Mouse (Mus musculus): Measurements from ENCODE around the gene Muc5ac. TPM values are rescaled to one million over a fixed set of nuclear protein-coding genes. Genes with fewer than 3 reads are reported as not detected.

The Muc5ac gene
- total and polyA plus RNA-seq, 2 experiments from 2014 or later: not detected

- Histone ChIP-seq H3K27ac (no peak overlapping the region), H3K4me1 (ENCODE audit: insufficient read depth, low read length) (no peaks in the 10 kb centered on the region; the same call in 1 of the 2 replicates), H3K9ac (replicated peaks; ENCODE audit: low read length) (no peak overlapping the region), H3K4me2 (ENCODE audit: low read depth, low read length) (no peak overlapping the region), H3K9me3 (ENCODE audit: low read length) (no peaks in the 10 kb centered on the region), H3K4me3 (ENCODE audit: low read length) (no peak overlapping the region), H3K27me3 (ENCODE audit: insufficient read depth, low read length) (no peaks in the 10 kb centered on the region), H3K36me3 (ENCODE audit: insufficient read depth, low read length) (no peaks in the 10 kb centered on the region)
- TF ChIP-seq CTCF (IDR thresholded peaks at IDR 0.05; ENCODE audit: low read depth): no peak
- DNase-seq (ENCODE audit: low spot score): no peak
- 87% methylated on average over 4 of the region's 4 CpGs for WGBS
- ATAC-seq: no peak
These were observed 24.5 kb downstream of the Muc5ac start for GRCm38 (mm10) chr7:141813321-141813720.

GRCm38 (mm10) chr7:141815361-141815760 is 26.6 kb downstream of the Muc5ac start:
- H3K36me3 ChIP-seq (ENCODE audit: insufficient read depth, low read length): no peaks in the 10 kb centered on the region

DNA sequence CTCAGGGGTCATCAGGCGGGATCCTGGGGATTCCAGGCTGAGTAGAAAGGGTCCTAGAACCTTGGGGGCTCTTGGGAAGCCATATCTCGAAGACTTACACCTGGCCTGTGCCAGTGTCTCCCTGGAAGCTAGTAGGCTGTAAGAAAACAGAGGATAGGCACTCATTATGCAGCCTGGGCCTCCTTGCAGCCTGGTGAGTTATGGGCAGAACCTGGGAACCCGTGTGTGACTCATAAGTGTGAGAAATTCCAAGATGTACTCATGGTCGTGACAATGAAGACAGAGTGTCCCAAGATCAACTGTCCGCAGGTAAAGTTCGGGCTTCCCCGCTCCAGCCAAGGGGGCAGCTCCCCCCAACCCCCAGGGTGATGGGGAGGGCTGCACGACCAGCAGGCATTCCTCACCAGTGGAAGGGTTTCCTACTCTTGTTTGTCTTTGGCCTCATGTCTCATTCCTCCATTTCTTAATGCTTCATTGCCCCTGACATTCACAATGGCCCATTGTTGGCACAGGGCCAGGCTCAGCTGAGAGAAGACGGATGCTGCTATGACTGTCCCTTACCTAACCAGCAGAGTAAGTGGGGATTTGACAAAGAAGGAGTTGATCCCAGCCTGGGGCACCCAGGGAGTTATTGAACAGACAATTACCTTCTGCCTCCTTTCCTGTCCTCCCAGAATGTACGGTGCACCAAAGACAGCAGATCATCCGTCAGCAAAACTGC is 28.7 kb downstream of the Muc5ac start:
- Histone ChIP-seq H3K27me3 (ENCODE audit: insufficient read depth, low read length) (no peaks in the 10 kb centered on the region), H3K4me3 (ENCODE audit: low read length) (no peak overlapping the region), H3K4me2 (ENCODE audit: low read depth, low read length) (no peak overlapping the region), H3K4me1 (ENCODE audit: insufficient read depth, low read length) (no peaks in the 10 kb centered on the region; the same call in 1 of the 2 replicates), H3K36me3 (ENCODE audit: insufficient read depth, low read length) (no peaks in the 10 kb centered on the region), H3K27ac (no peak overlapping the region), H3K9me3 (ENCODE audit: low read length) (no peaks in the 10 kb centered on the region), H3K9ac (replicated peaks; ENCODE audit: low read length) (no peak overlapping the region)
- 51% methylated on average over 11 of the region's 11 CpGs for WGBS
- peak; percentile 61 for DNase-seq (ENCODE audit: low spot score)
- TF ChIP-seq CTCF (IDR thresholded peaks at IDR 0.05; ENCODE audit: low read depth): no peak
- no peak for ATAC-seq

More at GRCm38 (mm10) chr7:141815361-141815760, 26.6 kb downstream of the Muc5ac start:
- Histone ChIP-seq H3K9ac (replicated peaks; ENCODE audit: low read length) (no peak overlapping the region), H3K27me3 (ENCODE audit: insufficient read depth, low read length) (no peaks in the 10 kb centered on the region), H3K4me1 (ENCODE audit: insufficient read depth, low read length) (no peaks in the 10 kb centered on the region; the same call in 1 of the 2 replicates), H3K27ac (no peak overlapping the region), H3K4me2 (ENCODE audit: low read depth, low read length) (no peak overlapping the region), H3K9me3 (ENCODE audit: low read length) (no peaks in the 10 kb centered on the region), H3K4me3 (ENCODE audit: low read length) (no peak overlapping the region)
- no peak for ATAC-seq
- TF ChIP-seq CTCF (IDR thresholded peaks at IDR 0.05; ENCODE audit: low read depth): no peak
- DNase-seq (ENCODE audit: low spot score): peak; percentile 5
- WGBS: 58% methylated on average over 4 of the region's 4 CpGs

GRCm38 (mm10) chr7:141818267-141818666 is 29.5 kb downstream of the Muc5ac start:
- Histone ChIP-seq H3K27ac (no peak overlapping the region), H3K4me2 (ENCODE audit: low read depth, low read length) (no peak overlapping the region), H3K9me3 (ENCODE audit: low read length) (no peaks in the 10 kb centered on the region), H3K36me3 (ENCODE audit: insufficient read depth, low read length) (no peaks in the 10 kb centered on the region), H3K27me3 (ENCODE audit: insufficient read depth, low read length) (no peaks in the 10 kb centered on the region), H3K4me3 (ENCODE audit: low read length) (no peak overlapping the region), H3K9ac (replicated peaks; ENCODE audit: low read length) (no peak overlapping the region), H3K4me1 (ENCODE audit: insufficient read depth, low read length) (no peaks in the 10 kb centered on the region; the same call in 1 of the 2 replicates)
- ATAC-seq: no peak
- DNase-seq (ENCODE audit: low spot score): no peak
- WGBS: 72% methylated on average over 3 of the region's 3 CpGs
- TF ChIP-seq CTCF (IDR thresholded peaks at IDR 0.05; ENCODE audit: low read depth): 0 out of 2 replicates have a peak, but pooled peaks have one; percentile 8

GRCm38 (mm10) chr7:141822582-141823261 is 34.0 kb downstream of the Muc5ac start:
- H3K36me3 ChIP-seq (ENCODE audit: insufficient read depth, low read length): no peaks in the 10 kb centered on the region
- no peak overlapping the region for H3K4me3 ChIP-seq (ENCODE audit: low read length)
- ATAC-seq: no peak
- H3K9ac ChIP-seq (replicated peaks; ENCODE audit: low read length): no peak overlapping the region
- no peaks in the 10 kb centered on the region for H3K9me3 ChIP-seq (ENCODE audit: low read length)
- 39% methylated on average over 4 of the region's 4 CpGs for WGBS
- no peak for DNase-seq (ENCODE audit: low spot score)
- H3K4me1 ChIP-seq (ENCODE audit: insufficient read depth, low read length): no peaks in the 10 kb centered on the region; the same call in 1 of the 2 replicates
- H3K4me2 ChIP-seq (ENCODE audit: low read depth, low read length): no peak overlapping the region
- H3K27me3 ChIP-seq (ENCODE audit: insufficient read depth, low read length): no peaks in the 10 kb centered on the region
- no peak for TF ChIP-seq CTCF (IDR thresholded peaks at IDR 0.05; ENCODE audit: low read depth)
- H3K27ac ChIP-seq: no peak overlapping the region

DNA sequence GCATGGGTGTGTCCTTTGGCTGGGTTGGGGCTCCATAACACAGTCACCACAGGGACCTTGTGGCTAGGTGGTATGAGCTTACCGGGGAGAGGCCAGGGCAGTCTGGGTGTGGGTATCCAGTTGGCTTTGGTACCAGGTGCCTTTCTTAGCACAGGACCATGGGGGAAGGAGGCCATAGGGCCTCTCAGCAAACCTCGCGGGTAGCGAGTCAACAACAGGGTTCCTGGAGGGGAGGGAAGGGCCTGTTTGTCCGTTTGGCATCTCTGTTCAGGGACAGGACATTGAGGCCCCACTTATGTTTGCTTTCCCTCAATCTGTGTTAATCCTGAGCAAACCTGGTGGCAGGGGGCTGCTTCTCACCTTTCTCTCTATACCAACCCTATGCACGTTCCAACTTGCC is 34.9 kb downstream of the Muc5ac start:
- TF ChIP-seq CTCF (IDR thresholded peaks at IDR 0.05; ENCODE audit: low read depth): no peak
- H3K36me3 ChIP-seq (ENCODE audit: insufficient read depth, low read length): no peaks in the 10 kb centered on the region
- no peaks in the 10 kb centered on the region for H3K9me3 ChIP-seq (ENCODE audit: low read length)
- no peak overlapping the region for H3K9ac ChIP-seq (replicated peaks; ENCODE audit: low read length)
- ATAC-seq (no peak), DNase-seq (ENCODE audit: low spot score) (no peak)
- WGBS: 84% methylated on average over 6 of the region's 6 CpGs
- no peaks in the 10 kb centered on the region for H3K4me1 ChIP-seq (ENCODE audit: insufficient read depth, low read length)
- no peak overlapping the region for H3K27ac ChIP-seq
- no peaks in the 10 kb centered on the region for H3K27me3 ChIP-seq (ENCODE audit: insufficient read depth, low read length)
- H3K4me2 ChIP-seq (ENCODE audit: low read depth, low read length): no peak overlapping the region
- H3K4me3 ChIP-seq (ENCODE audit: low read length): no peak overlapping the region

GRCm38 (mm10) chr7:141824398-141824797 is 35.6 kb downstream of the Muc5ac start:
- H3K4me1 ChIP-seq (ENCODE audit: insufficient read depth, low read length): no peaks in the 10 kb centered on the region

More at GRCm38 (mm10) chr7:141824398-141824797, 35.6 kb downstream of the Muc5ac start:
- no peak overlapping the region for H3K27ac ChIP-seq
- no peak for DNase-seq (ENCODE audit: low spot score)
- no peaks in the 10 kb centered on the region for H3K27me3 ChIP-seq (ENCODE audit: insufficient read depth, low read length)
- H3K4me2 ChIP-seq (ENCODE audit: low read depth, low read length): no peak overlapping the region
- no peaks in the 10 kb centered on the region for H3K36me3 ChIP-seq (ENCODE audit: insufficient read depth, low read length)
- H3K4me3 ChIP-seq (ENCODE audit: low read length): no peak overlapping the region
- 90% methylated on average over 9 of the region's 9 CpGs for WGBS
- no peak for TF ChIP-seq CTCF (IDR thresholded peaks at IDR 0.05; ENCODE audit: low read depth)
- H3K9me3 ChIP-seq (ENCODE audit: low read length): no peaks in the 10 kb centered on the region
- no peak overlapping the region for H3K9ac ChIP-seq (replicated peaks; ENCODE audit: low read length)
- no peak for ATAC-seq
